Mouse (Mus musculus) stomach, postnatal 0 days (tissue): ENCODE data around the gene Fabp6.

ENCODE experiments used
- CTCF ChIP-seq: IDR thresholded peaks from 2 replicates; pipeline ENCODE4 v1.5.1; 2016; ENCODE audit warnings: antibody characterized with exemption, low read depth, mild to moderate bottlenecking, moderate library complexity
- EP300 ChIP-seq: optimal IDR thresholded peaks from 2 replicates; pipeline ENCODE3; 2016; ENCODE audit warnings: antibody characterized with exemption

DNA sequence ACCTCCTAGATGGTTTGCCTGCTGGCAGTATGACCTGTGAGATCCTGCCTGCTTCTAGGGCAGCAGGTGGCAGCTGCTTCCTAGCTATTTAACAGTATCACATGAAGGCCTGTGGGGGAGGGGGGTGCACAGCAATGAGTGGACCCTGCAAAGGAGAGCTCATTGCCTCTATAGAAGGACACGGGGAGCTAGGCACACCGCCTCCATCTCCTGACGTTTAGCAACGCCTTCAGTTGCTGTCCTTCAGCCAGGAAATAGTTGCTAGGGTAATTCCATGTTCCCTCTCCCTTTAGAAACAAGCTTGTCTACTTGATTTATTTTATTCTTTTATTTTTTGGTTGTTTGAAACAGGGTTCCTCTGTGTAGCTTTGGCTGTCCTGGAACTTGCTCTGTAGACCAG is 35.4 kb upstream of the Fabp6 start:
- no peak for TF ChIP-seq EP300
- no peak; the same call in 1 of the 2 replicates for TF ChIP-seq CTCF
